Mouse (Mus musculus) thymus, postnatal 10 days (tissue): ENCODE data around the gene Olfr684.

Experiments used
- DNase-seq, 2 experiments: peaks; one replicate each; pipeline ENCODE4 v3.0.0; 2021; ENCODE audit warnings: low spot score in 2 of 2

Gene Olfr684

DNA sequence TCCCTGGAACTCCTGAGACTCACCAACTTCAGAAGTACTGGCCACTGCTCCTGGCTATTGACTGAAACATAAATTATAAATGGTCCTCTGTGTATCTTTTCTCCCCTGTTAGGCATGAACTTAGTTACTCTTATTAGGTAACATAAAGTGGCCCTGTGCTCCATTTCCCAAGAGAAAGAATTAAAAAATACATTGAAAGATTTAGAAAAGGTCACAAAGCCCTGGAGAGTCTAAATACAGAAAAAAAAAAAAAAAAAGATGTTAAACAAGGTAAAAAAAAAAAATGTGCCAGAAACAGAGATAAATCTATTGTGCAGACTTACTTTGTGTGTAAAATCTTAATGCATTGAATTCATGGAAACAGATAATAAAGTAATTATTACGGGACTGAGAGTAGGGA is at the start of gene Olfr684:
Gene Olfr684, minus strand, starts transcription at position 101 of the 400 bp plus-strand sequence.
- DNase-seq = no peak

DNA sequence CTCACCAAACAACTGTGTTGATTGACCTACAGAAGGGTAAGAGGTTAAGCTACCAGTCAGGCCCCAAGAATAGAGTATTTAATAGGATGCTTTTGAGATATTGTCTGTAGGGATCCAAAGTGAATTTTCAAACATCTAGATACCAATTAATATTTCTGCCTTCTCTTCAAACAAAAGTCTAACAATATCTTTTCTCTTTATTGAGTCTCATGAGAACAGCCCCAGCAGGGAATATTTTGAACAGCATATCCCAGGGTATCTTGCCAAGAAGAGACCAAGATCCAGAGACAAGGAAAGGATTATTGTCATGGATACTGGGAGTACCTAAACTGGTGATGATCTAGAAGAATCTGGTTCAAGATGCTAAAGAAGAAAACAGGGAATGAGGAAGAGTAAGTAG is 43.9 kb upstream of the Olfr684 start, which contains the start of gene Olfr686:
Gene Olfr686, minus strand, starts transcription at position 101 of the 400 bp plus-strand sequence.
- DNase-seq = no peak

DNA sequence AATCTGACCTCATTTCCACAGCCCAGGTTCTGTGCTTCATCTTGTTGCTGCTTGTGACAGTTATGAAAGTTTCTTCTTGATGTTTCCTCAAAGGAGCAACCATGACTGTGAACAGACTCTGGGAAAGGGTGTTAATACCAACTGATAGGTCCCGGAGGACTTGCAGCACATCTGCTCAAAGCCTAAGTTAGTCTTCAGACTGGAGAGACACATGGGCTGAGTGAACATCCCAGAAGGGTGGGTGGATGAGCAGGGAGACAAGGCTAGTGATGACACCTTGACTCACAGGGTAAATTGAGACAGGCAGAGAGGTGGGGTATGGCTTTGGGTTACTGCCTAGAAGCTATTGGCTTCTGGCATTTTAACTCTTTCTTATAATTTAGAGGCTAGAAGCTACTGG is 22.5 kb upstream of the Olfr684 start, which contains the start of gene Olfr685:
Gene Olfr685, minus strand, starts transcription at position 101 of the 400 bp plus-strand sequence.
- no peak for DNase-seq

DNA sequence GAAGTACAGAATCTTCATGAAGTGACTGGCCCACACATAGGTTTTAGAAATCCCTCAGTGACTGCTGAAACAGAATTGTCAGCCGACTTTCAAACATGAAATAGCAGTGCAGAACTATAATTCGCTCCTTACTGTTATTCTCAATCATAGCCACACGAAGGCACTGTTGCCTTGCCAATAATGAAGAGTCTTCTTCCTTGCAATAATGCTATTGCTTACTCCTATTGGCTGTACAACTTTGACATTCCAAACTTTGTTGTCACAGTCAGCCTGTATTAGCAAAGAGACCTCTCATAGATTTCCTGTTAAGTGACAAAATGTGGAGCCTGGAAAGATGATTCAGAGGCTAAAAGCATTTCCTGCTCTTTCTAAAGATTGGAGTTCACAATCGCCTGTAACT is 7.3 kb upstream of the Olfr684 start:
- DNase-seq = no peak

DNA sequence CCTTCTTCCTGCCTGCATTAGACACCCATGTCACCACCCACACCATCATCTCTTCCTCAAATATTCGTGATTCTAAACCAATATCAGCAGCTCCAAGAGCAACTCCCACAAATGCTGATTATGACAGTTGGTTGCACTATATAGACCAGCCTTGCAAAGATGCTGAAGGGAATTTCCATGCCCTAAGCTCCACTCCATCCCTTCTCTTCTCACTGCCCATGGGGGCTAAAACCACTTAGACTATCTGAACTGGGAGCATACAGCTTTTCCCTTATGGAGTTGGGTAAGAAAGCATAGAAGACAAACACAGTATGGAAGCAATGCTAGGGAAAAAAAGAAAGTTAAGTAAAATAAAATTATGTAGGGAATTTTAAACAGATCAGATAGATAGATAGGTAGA is 16.5 kb downstream of the Olfr684 start, which contains the start of gene Olfr683:
Gene Olfr683, minus strand, starts transcription at position 101 of the 400 bp plus-strand sequence.
- no peak for DNase-seq

DNA sequence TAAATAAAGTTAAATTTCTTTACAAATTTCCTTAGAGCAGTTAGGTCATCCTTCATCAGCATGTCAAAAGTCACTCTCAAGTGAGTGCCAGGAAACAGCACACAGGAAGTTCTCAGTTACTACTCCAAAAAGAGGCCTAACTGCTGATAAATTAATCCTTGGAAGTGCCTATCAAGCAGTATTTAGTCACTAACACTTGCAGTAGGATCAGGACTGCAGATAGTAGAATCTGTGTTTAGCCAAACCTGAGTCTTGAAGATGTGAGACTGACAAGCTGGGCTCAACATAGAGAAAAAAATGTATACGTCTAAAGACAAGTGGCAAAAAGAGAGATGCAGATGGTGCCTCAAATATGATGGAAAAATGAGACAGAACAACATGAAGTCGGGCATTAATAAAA is 22.2 kb downstream of the Olfr684 start:
- DNase-seq = no peak

DNA sequence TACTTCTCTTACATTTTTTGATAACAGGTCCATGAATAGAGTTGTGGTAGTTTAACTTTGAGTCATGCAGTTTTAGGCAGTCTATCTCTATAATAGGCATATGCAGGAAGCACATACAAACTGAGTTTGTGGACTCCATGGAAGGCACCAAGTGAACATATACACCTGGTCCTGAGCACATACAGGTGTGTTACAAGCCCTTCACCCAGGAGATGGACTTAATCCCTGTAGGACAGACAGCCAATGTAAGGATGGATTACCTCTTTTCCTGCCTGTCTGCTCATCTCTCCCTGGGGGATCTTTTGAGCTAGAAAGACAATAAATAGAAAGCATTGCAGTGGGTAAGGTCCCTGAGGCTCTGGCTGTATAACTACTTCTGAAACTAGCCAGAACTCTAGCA is 46.9 kb downstream of the Olfr684 start, which contains the start of gene Olfr681:
Gene Olfr681, plus strand, starts transcription at position 301 of the 400 bp plus-strand sequence.
- no peak for DNase-seq
